Mouse (Mus musculus) left cerebral cortex, adult 18-20 months (tissue): ENCODE data around the gene Emc6. TPM values are rescaled to one million over a fixed set of nuclear protein-coding genes. Genes with fewer than 3 reads are reported as not detected.

Source experiments
- DNase-seq, 2 experiments: peaks; one replicate each; pipeline ENCODE4 v3.0.0; 2021 to 2022; ENCODE audit warnings: low spot score in 2 of 2, mixed read lengths in 1 of 2
- long read RNA-seq, 2 experiments: library from polyadenylated mRNA; stranded (forward); transcript quantifications; one replicate each; pipeline ENCODE4 v2.0.0; 2021
- total RNA-seq, 2 experiments: library from RNA; stranded (reverse); gene quantifications; 2 replicates each; pipeline ENCODE4 v1.2.3; 2021

Gene Emc6
- 10 to 100 TPM; 48.0 to 53.3 TPM for total RNA-seq
- long read RNA-seq, experiment 1, transcript Emc6-201 (2 exons, 1,332 nt), result major isoform, 59 of 63 reads
- long read RNA-seq, experiment 1, partial matches to known transcripts, result 0 of 63 reads
- long read RNA-seq, experiment 1, other reads (novel, unspliced or antisense), result 4 of 63 reads
- long read RNA-seq, experiment 2, transcript Emc6-201 (2 exons, 1,332 nt), result major isoform, 59 of 61 reads
- long read RNA-seq, experiment 2, partial matches to known transcripts, result 0 of 61 reads
- long read RNA-seq, experiment 2, other reads (novel, unspliced or antisense), result 2 of 61 reads

DNA sequence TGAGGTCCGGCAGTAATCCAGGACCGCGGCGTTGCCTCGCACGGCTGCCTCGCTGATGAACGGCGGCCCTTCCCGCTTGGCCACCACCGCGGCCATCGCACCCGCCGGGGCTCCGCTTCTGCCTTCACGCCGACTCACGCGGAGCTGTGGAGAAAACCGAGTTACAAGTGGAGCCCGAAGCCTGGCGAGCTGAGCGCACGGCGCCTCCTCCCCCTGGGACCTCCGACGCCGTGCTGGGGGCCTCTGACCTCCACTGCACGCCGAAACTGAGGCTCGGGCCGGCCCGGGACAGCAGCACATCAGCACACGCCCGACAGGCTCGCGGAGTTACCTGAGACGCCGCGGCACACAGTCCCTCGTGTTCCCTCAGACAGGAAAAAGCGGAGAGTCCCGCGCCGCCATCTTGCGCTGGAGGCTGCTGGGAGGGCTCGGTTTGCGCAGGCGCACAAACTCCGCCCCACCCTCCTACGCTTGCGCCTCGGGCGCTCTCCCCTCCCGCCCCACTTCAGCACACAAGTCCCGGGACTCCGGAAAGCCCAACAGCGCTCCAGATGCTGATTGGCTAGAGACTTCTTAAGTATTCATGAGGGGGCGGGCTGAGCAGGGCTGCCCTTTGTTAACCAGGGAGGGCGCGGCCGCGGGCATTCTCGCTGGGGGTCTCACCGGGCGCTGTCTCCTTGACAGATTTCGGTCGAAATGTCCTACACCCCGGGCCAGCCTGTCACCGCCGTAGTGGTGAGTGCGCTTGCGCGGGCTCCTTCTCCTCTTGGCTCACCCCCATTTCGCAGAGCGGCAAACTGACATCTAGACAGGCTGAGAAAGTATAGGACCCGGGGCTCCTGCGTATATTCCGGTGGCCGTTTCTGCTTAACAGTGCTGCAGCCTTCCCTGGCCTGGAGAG, at the start of gene Emc6, which contains the start of gene Tax1bp3:
TSS of gene Emc6 (minus strand) at position 430 of the 901 bp plus-strand sequence.
TSS of gene Tax1bp3 (plus strand) at position 476 of the 901 bp plus-strand sequence.
- DNase-seq, result peak; percentile 94 to 95

DNA sequence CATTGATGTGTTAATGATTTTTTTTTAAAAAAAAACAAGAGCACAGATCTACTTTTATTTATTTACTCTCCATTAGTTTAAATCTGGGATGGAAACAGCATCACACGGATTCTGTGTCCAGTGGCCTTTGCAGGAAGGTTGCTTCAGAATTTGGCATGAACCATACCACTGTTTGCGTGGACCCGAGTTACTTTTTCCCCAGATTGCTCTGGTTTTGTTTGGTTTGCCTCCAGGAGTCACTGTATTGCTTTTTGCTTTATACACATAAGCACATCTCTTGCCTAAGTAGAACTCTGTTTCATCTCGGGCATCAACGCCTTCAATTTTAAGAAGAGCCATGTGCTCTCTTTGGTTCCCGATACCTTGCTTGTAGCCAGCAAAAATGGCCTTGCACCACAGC, 49.0 kb upstream of the Emc6 start:
- DNase-seq, result no peak

DNA sequence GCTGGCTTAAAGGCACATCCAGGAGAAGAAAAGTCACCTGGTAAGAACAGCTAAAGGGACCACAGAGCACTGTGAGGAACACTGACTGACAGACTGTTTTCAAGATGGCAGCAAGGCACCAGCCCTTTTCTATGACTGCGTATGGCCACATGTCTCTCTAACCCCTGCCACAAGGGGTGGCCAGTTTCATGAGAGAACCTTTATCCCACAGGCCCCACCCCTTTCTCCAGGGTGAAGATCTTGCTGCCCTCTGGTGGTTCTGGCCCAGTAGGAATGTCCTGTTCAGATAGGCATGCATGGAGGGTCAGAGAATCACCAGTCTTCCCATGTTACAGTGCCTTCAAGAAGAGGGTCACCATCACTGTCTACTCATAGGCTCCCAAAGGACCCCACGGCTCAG, 47.1 kb upstream of the Emc6 start:
- DNase-seq, result no peak

DNA sequence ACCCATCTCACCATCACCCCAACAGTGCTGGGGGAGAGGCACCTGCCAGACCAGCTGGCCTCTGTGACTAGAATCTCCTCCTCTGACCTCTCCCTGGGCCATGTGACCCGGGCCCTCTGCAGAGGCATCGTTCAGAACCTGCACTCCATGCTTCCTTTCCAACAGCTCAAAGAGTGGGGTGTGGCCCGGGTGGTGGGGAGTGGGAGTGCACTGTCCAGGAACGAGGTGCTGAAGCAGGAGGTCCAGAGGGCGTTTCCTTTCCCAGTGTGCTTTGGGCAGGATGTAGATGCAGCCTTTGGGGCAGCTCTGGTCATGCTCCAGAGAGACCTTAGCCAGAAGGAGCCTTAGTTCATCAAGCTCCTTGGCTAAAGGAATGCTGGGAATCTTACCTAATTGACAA, 46.0 kb upstream of the Emc6 start:
- DNase-seq, result no peak

DNA sequence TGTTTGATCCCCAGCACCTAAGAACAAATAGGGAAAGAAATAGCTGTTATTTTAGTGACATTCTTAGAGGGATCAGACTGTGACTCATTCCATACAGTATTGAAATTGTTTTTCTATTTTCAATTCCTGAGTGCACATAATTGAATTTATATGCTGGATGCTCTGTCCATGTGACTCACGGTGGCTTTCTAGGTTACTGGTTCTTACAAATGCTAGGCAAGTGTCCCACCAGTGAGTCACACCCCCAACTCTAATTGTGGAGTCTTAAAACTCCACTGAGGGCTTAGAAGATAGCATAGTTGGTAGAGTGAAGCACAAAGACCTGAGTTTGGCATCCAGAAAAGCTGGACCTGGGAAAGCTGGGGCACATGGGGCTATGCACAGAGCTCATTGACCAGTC, 43.8 kb upstream of the Emc6 start:
- DNase-seq, result no peak

DNA sequence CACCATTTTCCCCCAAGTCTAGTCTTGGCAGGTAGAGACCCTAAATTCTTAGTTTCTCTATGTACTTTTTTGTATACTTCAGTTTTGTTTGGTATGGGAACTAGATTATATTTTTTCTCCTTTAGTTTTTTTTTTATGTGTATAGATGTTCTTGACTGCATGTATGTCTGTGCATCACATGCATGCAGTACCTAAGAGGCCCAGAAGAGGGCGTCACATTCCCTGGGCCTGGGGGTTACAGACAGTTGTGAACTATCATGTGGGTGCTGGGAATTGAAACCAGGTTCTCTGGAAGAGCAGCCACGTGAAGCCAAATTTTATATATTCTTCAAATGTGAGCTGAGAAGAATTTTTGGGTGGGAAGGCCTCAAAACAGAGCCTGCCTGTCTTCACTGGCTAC, 42.8 kb upstream of the Emc6 start:
- DNase-seq, result no peak

DNA sequence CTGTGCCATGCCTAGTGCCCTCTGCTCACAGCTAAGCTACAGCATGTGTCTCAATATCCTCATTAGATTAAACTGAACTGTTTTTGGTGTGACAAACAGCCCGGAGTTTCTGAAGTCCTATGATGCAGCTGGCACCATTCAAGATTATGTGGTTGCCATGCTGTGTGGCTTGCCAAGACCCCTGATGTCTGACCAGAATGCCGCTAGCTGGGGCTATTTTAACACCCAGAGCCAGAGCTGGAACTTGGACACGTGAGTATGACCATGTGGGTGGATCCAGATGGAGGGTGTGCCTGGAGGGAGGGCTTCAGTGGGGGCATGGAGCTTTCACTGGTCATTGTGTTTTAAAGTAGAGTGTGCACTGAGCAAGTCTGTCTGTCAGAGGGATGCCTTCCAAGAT, 37.1 kb upstream of the Emc6 start:
- DNase-seq, result no peak

DNA sequence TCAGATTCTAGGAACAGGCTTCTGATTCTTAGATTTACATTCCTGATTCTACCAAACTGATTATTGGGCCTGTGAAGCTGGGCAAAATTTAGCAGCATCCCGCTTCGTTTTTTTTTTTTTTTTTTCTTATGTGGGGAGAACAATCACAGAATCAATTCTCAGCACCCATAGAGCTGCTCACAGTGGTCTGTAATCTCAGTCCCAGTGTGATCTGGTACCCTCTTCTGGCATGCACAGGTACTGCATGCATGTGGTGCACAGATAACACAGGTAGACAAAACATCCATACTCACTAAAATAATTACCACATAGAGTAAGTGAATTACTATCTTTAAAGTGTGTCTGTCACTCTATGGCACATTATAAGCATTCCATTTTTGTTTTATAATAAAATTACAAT, 30.8 kb upstream of the Emc6 start:
- no peak for DNase-seq

DNA sequence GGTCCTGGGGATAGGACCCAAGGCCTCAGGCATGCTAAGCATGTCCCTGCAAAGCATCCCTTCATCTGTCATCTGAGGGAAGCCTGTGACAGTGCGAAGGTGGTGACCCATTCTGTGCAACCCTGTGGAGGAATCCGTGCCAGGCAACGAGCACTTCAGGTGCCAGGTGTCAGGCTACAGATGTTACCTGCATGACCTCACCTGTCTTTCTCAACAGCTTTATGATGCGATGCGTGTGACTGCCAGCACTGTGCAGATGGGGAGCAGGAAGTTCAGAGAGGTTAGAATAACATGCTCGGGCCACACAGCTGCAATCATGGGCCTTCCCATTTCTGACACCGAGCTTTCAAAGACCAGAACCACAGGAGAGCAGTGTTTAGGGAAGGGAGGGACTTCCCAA, 28.4 kb upstream of the Emc6 start:
- DNase-seq, result no peak

DNA sequence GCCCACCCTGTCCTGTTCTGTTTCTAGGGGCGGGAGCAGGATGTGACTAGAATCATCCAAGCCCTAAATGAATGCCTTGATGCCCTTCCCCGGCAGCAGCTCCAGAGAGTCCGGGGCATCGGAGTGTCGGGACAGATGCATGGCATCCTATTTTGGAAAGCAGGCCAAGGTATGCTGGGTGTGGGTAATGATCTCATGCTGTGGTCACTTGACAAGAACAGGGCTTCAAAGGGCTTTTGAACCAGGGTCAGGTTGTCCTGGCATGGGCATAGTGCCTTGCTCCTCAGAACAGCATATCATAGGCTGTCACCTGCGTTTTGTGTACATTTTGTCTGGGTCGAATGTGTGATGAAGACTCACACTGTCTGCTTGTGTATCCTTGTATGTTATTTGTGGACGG, 27.1 kb upstream of the Emc6 start:
- no peak for DNase-seq

DNA sequence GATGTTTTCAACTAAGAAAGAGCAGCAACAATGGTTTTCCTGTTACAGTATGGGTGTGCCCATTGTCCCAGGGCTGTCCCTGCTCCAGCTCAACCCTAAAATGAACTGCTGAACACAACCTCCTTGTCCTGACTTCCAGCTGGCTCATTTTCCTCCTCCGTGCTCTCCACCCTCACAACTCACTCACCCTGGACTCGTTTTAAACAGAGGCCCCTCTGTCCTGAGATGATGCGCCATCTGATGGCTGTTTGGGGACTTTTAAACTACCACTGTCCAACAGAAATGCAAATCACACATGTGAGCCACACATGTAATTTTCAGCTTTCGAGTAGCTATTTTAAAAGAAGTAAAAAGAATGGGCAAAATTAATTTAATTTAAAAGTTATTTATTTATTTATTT, 24.8 kb upstream of the Emc6 start:
- DNase-seq, result no peak

DNA sequence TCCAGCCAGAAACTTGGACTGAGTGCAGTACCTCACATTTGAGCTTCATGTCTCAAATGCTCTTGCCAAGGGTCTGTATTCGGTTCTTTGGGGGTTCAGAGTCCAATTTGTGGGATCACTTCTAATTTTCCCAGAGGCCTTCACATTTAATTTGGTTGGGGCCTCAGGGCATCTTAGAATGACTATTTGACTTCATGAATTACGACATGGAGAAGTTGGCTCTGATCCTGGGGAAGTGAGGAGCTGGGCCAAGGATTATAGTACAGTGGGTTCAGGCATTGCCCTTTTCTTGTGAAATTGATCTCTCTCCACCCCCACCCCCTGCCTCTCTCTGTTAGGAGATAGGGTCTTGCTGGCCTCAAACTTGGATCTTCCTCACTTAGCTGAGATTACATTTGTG, 24.2 kb upstream of the Emc6 start:
- no peak for DNase-seq

DNA sequence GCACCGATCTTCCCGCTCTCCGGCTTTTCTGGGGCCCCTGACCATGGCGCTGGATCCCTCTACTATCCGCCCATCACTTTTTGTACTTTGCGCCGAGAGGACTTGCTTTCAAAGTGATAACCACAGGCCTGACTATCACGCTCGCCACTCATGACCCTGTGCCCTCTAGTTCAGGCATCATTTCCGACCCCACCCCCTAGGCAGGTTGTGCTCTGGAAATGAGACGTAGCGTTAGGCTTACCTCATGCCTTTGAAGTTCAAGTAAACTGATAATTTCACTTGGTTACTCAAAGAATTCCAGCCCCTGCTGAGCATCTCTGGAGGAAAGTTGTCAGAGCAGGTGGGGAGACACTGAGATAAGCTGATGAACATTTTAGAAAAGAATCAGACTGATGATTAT, 23.0 kb upstream of the Emc6 start:
- no peak for DNase-seq

DNA sequence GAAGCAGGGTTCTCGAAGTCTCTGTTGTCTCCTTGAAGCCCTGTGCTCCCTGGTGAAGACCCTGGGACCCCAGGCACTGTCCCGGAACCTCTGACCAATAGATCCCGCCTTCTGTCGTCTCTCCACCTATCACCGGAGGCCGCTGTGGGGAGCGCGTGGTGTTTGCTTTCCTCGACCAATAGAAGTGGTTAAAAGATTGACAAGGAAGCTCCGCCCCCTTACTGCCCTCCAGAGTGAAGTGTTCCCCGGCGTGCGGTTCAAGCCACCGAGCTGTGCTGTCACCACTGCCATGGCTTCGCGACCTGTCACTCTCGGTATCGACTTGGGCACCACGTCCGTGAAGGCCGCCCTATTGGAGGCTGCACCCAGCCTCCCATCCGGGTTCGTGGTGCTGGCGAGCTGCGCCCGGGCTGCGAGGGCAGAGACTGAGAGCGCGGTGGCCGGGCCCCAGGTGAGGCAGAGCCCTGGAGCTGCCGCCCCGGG, 22.4 kb upstream of the Emc6 start, which contains the start of gene Shpk:
TSS of gene Shpk (plus strand) at position 231 of the 483 bp plus-strand sequence.
- DNase-seq, result peak; percentile 95 to 96

DNA sequence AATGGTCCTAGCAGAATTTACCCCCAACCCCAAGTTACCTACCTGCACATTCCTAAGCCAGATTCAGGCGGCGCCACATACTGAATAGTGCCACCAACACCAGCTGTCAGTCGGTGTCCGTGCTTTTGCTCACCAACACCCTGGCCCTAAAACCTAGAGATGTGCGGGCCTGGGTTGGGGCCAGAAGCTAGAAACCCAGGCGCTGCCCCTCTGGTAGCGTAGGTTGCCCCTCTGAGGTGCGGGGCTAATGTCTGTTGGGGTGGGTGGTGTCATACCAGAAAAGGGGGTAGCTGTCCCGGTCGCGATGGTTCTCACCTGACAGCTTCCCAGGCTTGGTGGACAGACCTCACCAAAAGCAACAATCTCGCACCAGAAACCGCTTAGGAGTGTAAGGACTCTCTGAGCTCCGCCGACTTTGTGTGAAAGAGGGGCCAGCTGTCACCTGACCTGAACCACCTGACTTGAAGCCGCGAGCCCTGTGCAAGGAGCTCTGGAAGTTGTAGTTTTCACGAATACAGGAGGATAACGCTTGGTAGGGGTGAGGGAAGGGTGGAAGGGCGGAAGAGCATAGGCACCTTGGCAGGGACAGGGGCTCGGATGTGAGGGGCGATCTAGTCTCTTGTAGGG, 21.9 kb upstream of the Emc6 start, which contains the start of gene Ctns:
TSS of gene Ctns (minus strand) at position 440 of the 627 bp plus-strand sequence.
- peak; percentile 75 to 86 for DNase-seq

DNA sequence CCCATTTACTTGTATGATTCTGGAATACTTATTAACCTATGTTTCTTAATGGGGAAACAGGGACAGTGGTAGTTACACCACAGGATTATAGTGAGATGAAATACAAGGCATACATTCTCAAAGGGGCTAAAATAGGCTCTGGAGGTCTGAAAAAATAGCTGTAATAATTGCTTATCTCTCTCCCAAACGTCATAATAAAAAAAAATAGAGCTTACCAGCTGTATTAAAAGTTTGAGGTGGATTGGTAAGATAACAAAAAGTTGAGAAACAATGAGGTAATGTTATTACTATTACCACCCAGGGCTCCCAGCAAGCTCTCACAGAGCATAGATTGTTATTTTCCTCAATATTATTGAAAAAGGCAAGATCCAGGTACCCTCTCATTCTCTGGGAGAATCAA, 21.4 kb upstream of the Emc6 start:
- DNase-seq, result no peak

DNA sequence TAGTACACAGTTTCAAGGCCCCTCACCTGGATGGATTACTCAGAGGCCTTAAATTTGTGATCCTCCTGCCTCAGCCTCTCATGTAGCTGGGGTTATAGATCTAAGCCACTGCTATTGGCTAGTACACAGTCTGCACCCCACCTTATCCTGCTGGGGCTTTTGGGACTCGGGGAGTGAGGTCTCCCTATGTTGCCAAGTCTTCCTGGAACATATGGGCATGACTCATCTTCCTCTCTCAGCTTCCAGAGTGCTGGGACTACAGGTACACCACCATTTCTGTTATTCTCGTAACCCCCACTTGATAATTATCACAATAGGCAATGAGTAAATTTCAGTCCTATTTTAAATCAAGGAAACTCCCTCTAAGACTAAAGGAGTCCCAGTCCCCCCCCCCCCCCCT, 17.6 kb upstream of the Emc6 start:
- no peak for DNase-seq

DNA sequence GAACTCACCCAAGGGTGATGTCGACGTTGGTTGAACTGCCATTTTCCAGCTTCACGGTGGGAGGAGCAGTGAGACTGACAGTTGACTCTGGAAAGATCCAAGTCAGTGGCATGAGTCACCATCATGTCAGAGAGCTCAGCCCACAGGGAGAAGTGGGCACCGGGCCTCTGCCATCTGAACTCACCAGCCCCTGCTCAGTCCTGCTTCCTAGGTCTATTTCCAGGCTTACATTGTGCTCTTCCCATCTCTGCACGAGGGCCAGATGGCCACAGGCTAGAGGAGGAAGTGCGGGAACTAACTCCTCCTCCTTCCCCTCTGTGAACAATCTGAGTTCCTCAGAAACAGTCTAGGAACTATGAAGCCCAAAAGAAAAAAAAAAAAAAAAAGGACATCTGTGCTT, 16.2 kb upstream of the Emc6 start:
- no peak for DNase-seq

DNA sequence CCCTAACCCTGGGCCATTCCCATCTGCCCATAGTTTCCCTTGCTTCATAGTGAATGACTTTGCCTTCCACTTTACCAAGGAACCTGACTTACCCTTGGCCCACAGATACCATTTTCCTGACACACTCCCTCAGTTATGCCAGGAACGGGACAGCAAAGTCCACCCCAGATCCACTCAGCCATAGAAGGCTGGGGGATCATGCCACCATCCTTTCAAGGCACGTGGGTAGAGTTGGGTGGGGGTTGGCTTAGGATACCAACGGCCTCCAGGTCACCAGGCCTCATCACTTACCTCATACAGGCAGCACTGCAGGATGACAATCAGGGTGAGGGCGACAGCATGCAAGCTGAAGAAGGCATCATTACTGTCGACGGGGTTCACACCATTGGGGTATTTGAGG, 10.4 kb upstream of the Emc6 start:
- no peak for DNase-seq

DNA sequence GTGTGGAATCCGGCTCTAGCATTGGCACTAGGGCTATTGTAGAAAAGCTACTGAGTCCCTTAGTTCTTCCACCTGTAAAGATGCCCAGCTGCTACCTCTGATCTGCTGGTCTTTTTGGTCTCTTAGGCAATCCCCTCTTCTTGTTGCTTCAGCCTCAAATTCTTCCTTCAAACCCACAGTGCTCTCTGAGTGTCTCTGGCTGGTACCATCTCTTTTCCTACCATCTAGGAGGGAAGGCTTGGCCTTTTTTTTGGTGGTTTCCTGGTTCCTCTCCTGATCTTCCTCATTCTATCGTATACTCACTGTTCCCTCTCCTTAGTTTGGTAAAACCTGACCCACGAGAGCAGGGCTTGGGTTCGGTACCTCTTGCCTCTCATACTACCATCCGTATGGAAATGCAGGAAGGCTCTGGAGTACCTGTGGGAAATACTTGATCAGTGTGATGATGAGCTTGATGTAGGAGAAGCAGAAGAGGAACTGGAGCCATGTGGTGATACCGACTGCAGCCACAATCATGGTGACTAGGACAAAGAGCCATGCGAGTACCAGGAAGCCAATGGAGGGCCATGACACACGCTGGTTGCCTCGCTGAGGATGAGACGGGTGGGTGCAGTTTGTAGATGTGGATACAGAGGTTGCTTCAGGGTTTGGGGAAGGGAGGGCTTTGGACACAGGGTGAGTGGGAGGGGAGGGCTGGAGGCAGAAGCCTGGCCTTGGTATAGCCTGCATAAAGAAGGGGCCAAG, 9.2 kb upstream of the Emc6 start:
- no peak for DNase-seq

DNA sequence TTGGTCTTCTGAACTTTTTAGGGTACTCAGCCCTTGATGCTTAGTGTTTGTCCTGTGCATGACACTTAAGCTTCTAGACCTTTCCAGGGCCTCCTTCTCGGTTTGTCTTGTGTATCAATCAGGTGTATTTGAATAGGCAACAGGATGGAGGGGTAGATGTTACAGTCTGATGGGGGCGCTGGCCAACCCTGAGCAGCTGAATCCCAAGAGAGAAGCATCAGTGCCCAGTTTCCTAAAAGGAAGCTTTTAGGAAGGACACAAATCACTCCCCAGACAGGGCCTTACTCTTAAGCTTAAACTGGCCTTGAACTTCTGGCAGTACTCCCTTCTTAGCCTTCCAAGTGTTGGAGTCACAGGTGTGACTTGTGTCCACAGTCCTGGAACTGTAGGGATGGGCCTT, 1.1 kb upstream of the Emc6 start:
- DNase-seq, result no peak
